Mouse (Mus musculus) forebrain, embryonic 13.5 days (tissue): ENCODE data around the gene Pbsn. TPM values are rescaled to one million over a fixed set of nuclear protein-coding genes. Genes with fewer than 3 reads are reported as not detected.
"Not testable (repeated sequence)": the region's sequence is repeated elsewhere in the genome, so short reads cannot be mapped to it uniquely, and the experiment has no call there.

Experiments
- ATAC-seq: fragments of 200-750 bp; cut with Nextera tagmentation; 2 replicates; pipeline ENCODE4 v1.8.0; 2017
- H3K27ac ChIP-seq: fragments of 300-500 bp; sonication (generic); 2 replicates; pipeline ENCODE4 v1.5.1; 2015; ENCODE audit warnings: inconsistent platforms, mild to moderate bottlenecking, moderate library complexity
- H3K27me3 ChIP-seq: fragments of 300-500 bp; sonication (generic); 2 replicates; pipeline ENCODE4 v1.6.1; 2015; ENCODE audit warnings: mild to moderate bottlenecking, inconsistent platforms
- H3K36me3 ChIP-seq: fragments of 300-500 bp; sonication (generic); 2 replicates; pipeline ENCODE4 v1.6.1; 2015; ENCODE audit warnings: mild to moderate bottlenecking, inconsistent platforms; ENCODE audit not compliant: poor library complexity, severe bottlenecking
- H3K4me1 ChIP-seq: fragments of 300-500 bp; sonication (generic); 2 replicates; pipeline ENCODE4 v1.6.1; 2015; ENCODE audit warnings: inconsistent platforms
- H3K4me2 ChIP-seq: fragments of 300-500 bp; sonication (generic); 2 replicates; pipeline ENCODE4 v1.6.1; 2015; ENCODE audit warnings: inconsistent platforms, mild to moderate bottlenecking, moderate library complexity
- H3K4me3 ChIP-seq: fragments of 300-500 bp; sonication (generic); 2 replicates; pipeline ENCODE4 v1.5.1; 2015; ENCODE audit warnings: mild to moderate bottlenecking, inconsistent platforms
- H3K9ac ChIP-seq: fragments of 300-500 bp; sonication (generic); 2 replicates; pipeline ENCODE4 v1.6.1; 2015; ENCODE audit warnings: mild to moderate bottlenecking, inconsistent platforms
- H3K9me3 ChIP-seq: fragments of 300-500 bp; sonication (generic); replicated peaks from 2 replicates; pipeline ENCODE4 v1.6.1; 2016; ENCODE audit warnings: inconsistent platforms
- WGBS: fragments of 180-500 bp; shearing (Covaris S2); methylation state at CpG from one replicate; pipeline ENCODE4 v1.1.7; 2015; 5-methylcytosine and 5-hydroxymethylcytosine counted together
- polyA plus RNA-seq: library from polyadenylated mRNA; unstranded; fragments of >200 nt; fragmentation: Nextera tagmentation; extraction: Ambion mirVana; gene quantifications from 2 replicates; pipeline ENCODE4 v1.2.1, GENCODE M21; 2015

Pbsn gene
- polyA plus RNA-seq, result not detected in 2 replicates

- no peak for ATAC-seq
- H3K4me1 ChIP-seq, result no peaks in the 10 kb centered on the region
- no peaks in the 10 kb centered on the region for H3K36me3 ChIP-seq
- no peak within 1 kb of the TSS for H3K9ac ChIP-seq
- no peak within 1 kb of the TSS for H3K4me2 ChIP-seq
- WGBS, result 86% methylated on average over 1 of the region's 1 CpGs
- H3K27me3 ChIP-seq, result no peaks in the 10 kb centered on the region
- H3K4me3 ChIP-seq, result no peak within 1 kb of the TSS
- H3K9me3 ChIP-seq, result no peaks in the 10 kb centered on the region
- no peak within 1 kb of the TSS for H3K27ac ChIP-seq
Observed at GRCm38 (mm10) chrX:77853523-77853922, at the start of gene Pbsn. Gene Pbsn (minus strand): TSS chrX:77853623.

- not testable (repeated sequence) for H3K27ac ChIP-seq, H3K9ac ChIP-seq, H3K4me3 ChIP-seq, H3K27me3 ChIP-seq, H3K36me3 ChIP-seq, ATAC-seq, H3K9me3 ChIP-seq, H3K4me2 ChIP-seq, H3K4me1 ChIP-seq
- WGBS, result 57% methylated on average over 2 of the region's 4 CpGs
Observed at GRCm38 (mm10) chrX:77880033-77880432, 26.6 kb upstream of the Pbsn start.

GRCm38 (mm10) chrX:77864458-77864857 is 11.0 kb upstream of the Pbsn start, which contains the start of gene Gm14744:
Gene Gm14744 (plus strand): TSS chrX:77864758.
- WGBS, result 94% methylated on average over 2 of the region's 2 CpGs
- ATAC-seq, result not testable (repeated sequence)

GRCm38 (mm10) chrX:77812031-77812430 is 41.4 kb downstream of the Pbsn start:
- 57% methylated on average over 6 of the region's 6 CpGs for whole genome bisulfite sequencing
- no peak for ATAC-seq
- H3K27ac ChIP-seq, result no peak overlapping the region
- no peaks in the 10 kb centered on the region for H3K27me3 ChIP-seq
- no peak overlapping the region for H3K9ac ChIP-seq
- no peaks in the 10 kb centered on the region for H3K4me1 ChIP-seq
- no peak overlapping the region for H3K4me2 ChIP-seq
- H3K9me3 ChIP-seq, result no peaks in the 10 kb centered on the region
- no peaks in the 10 kb centered on the region for H3K36me3 ChIP-seq
- no peak overlapping the region for H3K4me3 ChIP-seq

More at GRCm38 (mm10) chrX:77864458-77864857, 11.0 kb upstream of the Pbsn start, which contains the start of gene Gm14744:
- not testable (repeated sequence) for H3K9ac ChIP-seq, H3K4me1 ChIP-seq, H3K27me3 ChIP-seq, H3K4me2 ChIP-seq, H3K27ac ChIP-seq, H3K4me3 ChIP-seq, H3K36me3 ChIP-seq, H3K9me3 ChIP-seq

- Histone ChIP-seq H3K27me3 (no peaks in the 10 kb centered on the region), H3K4me1 (no peaks in the 10 kb centered on the region), H3K27ac (no peak overlapping the region; the same call in 1 of the 2 replicates), H3K4me2 (peak overlapping the region; percentile 46), H3K9me3 (no peaks in the 10 kb centered on the region), H3K36me3 (no peaks in the 10 kb centered on the region), H3K4me3 (peak overlapping the region; percentile 38), H3K9ac (no peak overlapping the region)
- WGBS, result 25% methylated on average over 17 of the region's 17 CpGs
- peak; percentile 90 for ATAC-seq
Observed at GRCm38 (mm10) chrX:77810608-77811206, 42.7 kb downstream of the Pbsn start.

- no peak overlapping the region for H3K4me3 ChIP-seq
- ATAC-seq, result no peak
- WGBS, result 22% methylated on average over 2 of the region's 2 CpGs
- no peaks in the 10 kb centered on the region for H3K9me3 ChIP-seq
- no peaks in the 10 kb centered on the region for H3K27me3 ChIP-seq
- H3K27ac ChIP-seq, result no peak overlapping the region
- no peak overlapping the region for H3K4me2 ChIP-seq
- H3K36me3 ChIP-seq, result no peaks in the 10 kb centered on the region
- no peak overlapping the region for H3K9ac ChIP-seq
- H3K4me1 ChIP-seq, result no peaks in the 10 kb centered on the region
Observed at GRCm38 (mm10) chrX:77808602-77809001, 44.8 kb downstream of the Pbsn start.

GRCm38 (mm10) chrX:77802293-77802692 is 51.1 kb downstream of the Pbsn start:
- no peaks in the 10 kb centered on the region for H3K36me3 ChIP-seq
- no peak overlapping the region for H3K27ac ChIP-seq
- H3K4me1 ChIP-seq, result no peaks in the 10 kb centered on the region
- no peak overlapping the region for H3K9ac ChIP-seq
- no peak overlapping the region for H3K4me3 ChIP-seq
- H3K9me3 ChIP-seq, result peaks cover 4% of the 10 kb centered on the region; the same call in 1 of the 2 replicates
- H3K27me3 ChIP-seq, result no peaks in the 10 kb centered on the region
- WGBS, result 81% methylated on average over 2 of the region's 2 CpGs
- no peak for ATAC-seq
- no peak overlapping the region for H3K4me2 ChIP-seq

GRCm38 (mm10) chrX:77801543-77801942 is 51.9 kb downstream of the Pbsn start:
- ATAC-seq, result no peak
- no peaks in the 10 kb centered on the region for H3K27me3 ChIP-seq
- no peaks in the 10 kb centered on the region for H3K36me3 ChIP-seq
- no peak overlapping the region for H3K27ac ChIP-seq
- 56% methylated on average over 1 of the region's 1 CpGs for WGBS
- no peak overlapping the region for H3K4me3 ChIP-seq
- no peak overlapping the region for H3K4me2 ChIP-seq
- peaks cover 4% of the 10 kb centered on the region; the same call in 1 of the 2 replicates for H3K9me3 ChIP-seq
- H3K9ac ChIP-seq, result no peak overlapping the region
- no peaks in the 10 kb centered on the region for H3K4me1 ChIP-seq

GRCm38 (mm10) chrX:77799554-77799953 is 53.9 kb downstream of the Pbsn start:
- ATAC-seq, result no peak
- H3K9me3 ChIP-seq, result peaks cover 4% of the 10 kb centered on the region; the same call in 1 of the 2 replicates
- no peak overlapping the region for H3K4me3 ChIP-seq
- 81% methylated on average over 3 of the region's 3 CpGs for WGBS
- no peak overlapping the region for H3K9ac ChIP-seq
- H3K36me3 ChIP-seq, result no peaks in the 10 kb centered on the region
- 0 out of 2 replicates have a peak, but pooled peaks cover under 1% of the 10 kb centered on the region for H3K4me1 ChIP-seq
- H3K4me2 ChIP-seq, result no peak overlapping the region
- no peaks in the 10 kb centered on the region for H3K27me3 ChIP-seq
- H3K27ac ChIP-seq, result no peak overlapping the region

- peaks cover 4% of the 10 kb centered on the region; the same call in 1 of the 2 replicates for H3K9me3 ChIP-seq
- no peaks in the 10 kb centered on the region for H3K36me3 ChIP-seq
- H3K4me3 ChIP-seq, result no peak overlapping the region
- H3K27ac ChIP-seq, result no peak overlapping the region
- ATAC-seq, result no peak
- H3K4me1 ChIP-seq, result 0 out of 2 replicates have a peak, but pooled peaks cover 5% of the 10 kb centered on the region
- H3K27me3 ChIP-seq, result no peaks in the 10 kb centered on the region
- H3K9ac ChIP-seq, result no peak overlapping the region
- H3K4me2 ChIP-seq, result no peak overlapping the region
Observed at GRCm38 (mm10) chrX:77797801-77798200, 55.6 kb downstream of the Pbsn start.

- Histone ChIP-seq H3K27ac (no peak overlapping the region), H3K27me3 (no peaks in the 10 kb centered on the region), H3K9me3 (peaks cover 4% of the 10 kb centered on the region; the same call in 1 of the 2 replicates), H3K36me3 (no peaks in the 10 kb centered on the region), H3K9ac (no peak overlapping the region), H3K4me1 (0 out of 2 replicates have a peak, but pooled peaks cover 5% of the 10 kb centered on the region), H3K4me3 (peak overlapping the region; percentile 57; the same call in 1 of the 2 replicates), H3K4me2 (peak overlapping the region; percentile 63)
- 63% methylated on average over 1 of the region's 1 CpGs for WGBS
- no peak for ATAC-seq
Observed at GRCm38 (mm10) chrX:77796916-77797315, 56.5 kb downstream of the Pbsn start.

GRCm38 (mm10) chrX:77796238-77796835 is 57.1 kb downstream of the Pbsn start, which contains the start of gene Prkx:
Gene Prkx (minus strand): TSS chrX:77796278.
- peak within 1 kb of the TSS; percentile 57 for H3K4me3 ChIP-seq
- peak within 1 kb of the TSS; percentile 63 for H3K4me2 ChIP-seq
- H3K27me3 ChIP-seq, result no peaks in the 10 kb centered on the region
- 0 out of 2 replicates have a peak, but pooled peaks cover 5% of the 10 kb centered on the region for H3K4me1 ChIP-seq
- ATAC-seq, result peak; percentile 84
- H3K27ac ChIP-seq, result peak within 1 kb of the TSS; percentile 32; the same call in 1 of the 2 replicates
- 32% methylated on average over 19 of the region's 19 CpGs for WGBS
- no peaks in the 10 kb centered on the region for H3K36me3 ChIP-seq
- peak within 1 kb of the TSS; percentile 68 for H3K9ac ChIP-seq
- peaks cover 4% of the 10 kb centered on the region; the same call in 1 of the 2 replicates for H3K9me3 ChIP-seq
